Mouse (Mus musculus): ENCODE measurements at regions not wholly inside any gene's neighbourhood (a gene's known extent, or its start where the extent isn't known, plus 50 kb on each side); places are given as distances from the start of the nearest gene placed in this dataset.
A peak's percentile ranks its signal among the peaks of the same experiment; 100 is the strongest.

DNA sequence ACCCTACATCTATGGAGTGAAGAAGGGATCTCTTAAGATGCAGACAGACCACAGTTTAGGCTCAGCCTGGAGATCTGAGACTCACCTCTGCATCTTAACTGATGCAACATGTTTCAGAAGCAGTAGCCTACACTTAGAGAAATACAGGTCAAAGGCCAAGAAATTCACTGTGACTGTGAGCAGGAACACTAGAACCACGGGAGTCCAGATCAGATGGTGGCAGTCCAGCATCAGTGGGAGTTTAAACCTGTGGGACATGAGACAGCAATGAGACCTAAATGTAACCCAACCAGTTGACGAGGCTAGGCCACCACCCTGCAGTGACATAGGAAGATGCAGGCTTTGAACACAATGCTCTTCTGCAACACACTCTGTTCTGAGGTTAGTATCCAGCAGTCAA, 511.1 kb upstream of the Mgmt start:
- no peak for DNase-seq

DNA sequence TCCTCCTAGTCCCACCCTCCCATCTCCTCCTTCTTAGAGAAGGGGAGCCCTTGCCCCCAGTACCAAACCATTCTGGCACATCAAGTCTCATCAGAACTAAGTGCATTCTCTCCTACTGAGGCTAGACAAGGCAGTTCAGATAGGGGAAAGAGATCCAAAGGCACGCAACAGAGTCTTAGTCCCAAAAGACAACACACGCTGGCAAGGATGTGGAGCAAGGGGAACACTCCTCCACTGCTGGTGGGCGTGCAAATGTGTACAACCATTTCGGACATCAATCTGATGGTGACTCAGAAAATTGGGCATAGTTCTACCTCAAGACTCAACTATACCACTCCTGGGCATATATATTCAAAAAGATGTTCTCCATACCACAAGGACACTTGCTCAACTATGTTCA, 506.7 kb upstream of the Mgmt start:
- DNase-seq = no peak

DNA sequence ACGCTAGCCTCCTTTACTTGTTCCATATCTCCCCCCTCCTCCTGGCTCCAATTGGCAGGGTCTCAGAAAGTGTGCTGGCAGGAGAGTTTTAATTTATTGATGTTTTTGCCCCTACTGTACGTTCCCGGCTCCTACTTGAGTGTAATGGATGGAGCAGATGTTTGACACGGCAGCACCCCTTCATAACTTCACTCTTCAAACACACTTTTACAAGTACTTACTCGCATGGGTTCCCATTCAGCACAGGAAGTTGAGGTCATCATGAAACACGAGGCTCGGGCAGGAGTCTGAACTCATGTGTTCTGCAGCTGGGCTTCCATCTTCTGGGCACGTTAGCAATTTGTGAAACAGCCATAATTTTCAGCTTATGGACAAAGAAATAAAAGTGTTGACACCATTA, 504.3 kb upstream of the Mgmt start:
- no peak for DNase-seq

DNA sequence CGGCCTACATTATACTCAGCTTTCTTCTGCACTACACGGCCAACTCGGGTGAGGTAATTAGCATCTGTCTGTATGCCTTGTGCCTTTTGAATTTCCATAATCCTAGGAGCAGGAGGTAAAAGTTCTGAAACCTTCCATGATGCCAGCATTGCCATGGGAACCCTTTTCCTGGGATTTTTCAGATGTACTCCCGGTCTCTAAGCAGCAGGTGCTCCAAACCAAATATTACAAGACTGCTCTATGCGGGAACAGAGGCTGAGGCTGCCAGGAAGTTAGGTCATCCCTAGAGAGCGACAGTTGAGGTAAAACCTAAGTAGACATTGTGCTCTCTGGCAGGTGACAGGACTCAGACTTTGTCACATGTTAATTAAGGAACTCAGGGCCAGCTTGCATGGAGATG, 501.0 kb upstream of the Mgmt start:
- peak; percentile 18 for DNase-seq

DNA sequence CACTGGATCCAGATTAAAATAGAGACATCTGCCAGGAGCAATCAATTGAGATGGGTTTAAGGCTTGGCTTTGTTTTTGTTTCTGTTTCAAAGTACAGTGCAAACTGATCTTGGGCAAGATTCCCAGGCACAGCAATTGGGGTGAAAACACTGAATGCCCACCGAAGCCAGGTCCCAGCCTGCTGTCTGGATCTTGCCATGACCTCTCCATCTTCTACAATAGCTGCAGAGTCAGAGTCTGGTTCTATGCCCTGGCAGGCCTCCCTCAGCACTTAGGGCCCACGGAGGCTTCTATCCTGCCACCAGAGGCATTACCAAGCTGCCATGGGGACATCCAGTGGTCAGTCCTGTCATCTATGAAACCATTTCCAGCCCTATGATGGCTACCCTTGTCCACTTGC, 498.6 kb upstream of the Mgmt start:
- peak; percentile 33 for DNase-seq

DNA sequence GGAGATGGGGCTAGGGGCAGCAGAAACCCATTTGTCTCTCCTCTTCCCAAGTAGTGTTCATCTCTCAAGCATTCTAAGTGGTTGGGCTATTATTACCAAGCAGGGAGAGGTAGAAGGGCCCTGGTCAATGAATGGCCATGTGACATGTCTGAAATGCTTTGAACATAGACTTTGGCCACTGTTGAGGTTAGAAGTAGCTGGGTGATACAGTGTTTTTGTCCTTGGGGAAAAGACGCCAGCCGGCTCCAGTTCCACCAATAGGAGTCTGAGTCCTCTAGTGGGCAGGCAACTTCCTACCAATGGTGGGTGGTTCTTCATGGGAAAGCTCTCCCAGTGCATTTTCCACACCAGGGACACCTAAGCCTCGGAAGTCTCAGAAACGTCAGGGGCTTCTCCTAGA, 497.3 kb upstream of the Mgmt start:
- no peak for DNase-seq

DNA sequence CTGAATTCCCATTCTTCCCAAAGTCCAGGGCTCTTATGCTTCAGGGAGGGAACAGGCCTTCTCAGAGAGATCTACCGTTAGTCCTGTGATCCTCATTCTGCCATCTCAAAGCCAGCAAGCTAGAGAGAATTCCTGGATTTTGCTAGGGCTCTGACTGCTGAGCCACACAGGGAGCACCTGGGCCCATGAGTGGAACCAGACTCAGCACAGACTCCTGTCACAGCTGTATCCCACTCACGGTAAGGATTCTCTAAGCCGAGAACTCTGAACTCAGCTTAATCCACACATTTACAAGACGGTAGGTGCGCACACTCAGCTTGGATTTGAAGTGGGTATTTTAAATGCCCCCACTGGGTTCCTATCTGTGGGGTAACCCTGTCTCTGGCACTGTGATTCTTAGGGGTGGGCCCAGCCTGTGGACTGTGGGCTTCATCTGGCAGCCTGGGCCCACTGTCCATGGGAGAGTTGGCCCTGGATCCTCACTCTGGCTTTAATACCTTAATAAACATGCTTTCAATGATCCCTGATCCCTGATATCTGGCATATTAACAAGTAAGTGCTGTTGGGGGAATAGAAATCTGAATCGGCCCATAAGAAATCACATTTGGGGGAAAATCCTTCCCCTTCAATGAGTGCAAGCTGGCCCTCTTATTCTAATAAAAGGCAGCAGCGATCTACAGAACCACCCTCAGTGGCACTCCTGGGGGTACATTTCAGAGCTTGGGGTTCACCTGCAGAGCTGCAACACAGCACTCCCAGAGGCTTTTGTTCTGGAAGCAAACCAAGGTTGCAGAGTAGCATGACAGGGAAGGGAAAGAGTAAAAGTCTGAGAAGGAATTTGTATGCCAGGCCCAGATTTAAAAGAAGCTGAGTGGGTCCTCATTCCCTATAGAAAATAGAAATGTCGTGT, 491.5 kb upstream of the Mgmt start:
- DNase-seq = no peak

DNA sequence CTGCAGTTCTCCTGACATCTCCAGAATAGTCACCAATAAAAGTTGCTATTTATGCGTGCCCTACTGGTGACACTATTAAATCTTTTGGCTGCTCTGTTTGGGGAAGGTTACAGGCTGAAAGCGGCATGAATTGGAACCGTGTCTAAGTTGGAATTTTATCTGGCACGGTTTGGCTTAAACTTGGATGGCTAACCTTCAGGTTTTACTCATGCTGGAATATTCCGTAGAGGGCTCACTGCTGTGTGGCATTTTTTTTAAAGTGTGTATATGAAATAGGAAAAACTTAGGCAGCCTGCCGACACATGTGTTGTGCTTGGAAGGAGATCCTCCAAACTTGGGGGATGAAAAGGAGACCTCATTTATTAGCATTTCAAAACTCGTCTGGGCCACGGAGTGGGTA, 489.0 kb upstream of the Mgmt start:
- DNase-seq = no peak

DNA sequence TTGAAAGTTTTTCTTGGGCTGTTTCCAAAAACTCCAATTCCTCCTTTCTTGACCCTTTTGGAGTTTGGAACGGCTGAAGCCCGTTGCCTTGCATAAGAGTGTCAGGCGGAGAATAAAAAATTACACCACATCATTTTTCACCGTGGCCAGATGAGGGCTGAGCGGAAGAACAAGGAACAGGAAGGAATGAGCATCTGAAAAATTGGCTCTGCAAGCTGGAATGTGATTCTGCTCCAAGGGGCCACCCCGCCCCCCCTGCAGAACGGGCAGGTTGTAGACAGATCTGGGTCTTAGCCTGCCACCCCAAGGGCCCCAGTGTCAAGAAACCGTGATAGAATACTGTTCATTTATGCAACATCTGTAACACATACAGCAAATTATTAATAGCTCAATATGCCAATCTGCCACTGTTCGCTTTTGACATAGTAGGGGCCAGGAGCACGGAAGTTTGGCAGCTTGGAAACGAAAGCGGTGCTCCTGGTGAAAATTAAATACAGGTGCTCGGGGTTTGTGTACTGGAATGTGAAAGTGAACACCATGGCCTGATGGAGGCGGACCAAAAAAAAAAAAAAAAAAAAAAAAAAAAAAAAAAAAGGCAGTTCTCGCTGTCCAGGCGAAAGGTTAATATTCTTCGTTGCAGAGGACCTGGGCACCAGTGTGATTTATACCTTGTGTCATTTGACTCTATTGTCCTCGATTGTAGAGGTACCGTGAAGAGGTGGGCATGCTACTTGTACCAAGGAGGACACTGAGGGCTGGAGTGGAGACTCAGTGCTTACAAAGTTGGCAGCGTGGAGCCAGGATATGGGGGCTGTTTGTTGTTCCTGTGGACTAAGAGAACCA, 487.9 kb upstream of the Mgmt start:
- DNase-seq = no peak

DNA sequence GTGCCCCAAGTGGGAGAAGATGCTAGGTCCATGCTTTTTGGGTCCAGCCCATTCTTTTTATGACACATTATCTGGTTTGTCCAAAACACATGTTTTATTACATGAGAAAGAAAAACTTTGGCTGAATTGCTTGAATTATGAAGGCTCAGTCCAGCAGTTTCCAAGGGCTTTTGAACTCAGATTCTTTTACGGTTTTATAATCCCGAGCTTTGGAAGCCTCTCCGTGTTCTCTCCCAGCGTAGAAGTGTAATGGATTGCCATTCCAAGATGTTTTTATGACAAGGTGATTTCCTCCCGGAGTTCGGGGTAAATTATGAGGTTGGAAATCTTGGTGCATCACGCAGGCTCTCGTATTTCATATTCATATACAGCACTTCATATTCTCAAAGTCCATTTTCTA, 479.6 kb upstream of the Mgmt start:
- no peak for DNase-seq

DNA sequence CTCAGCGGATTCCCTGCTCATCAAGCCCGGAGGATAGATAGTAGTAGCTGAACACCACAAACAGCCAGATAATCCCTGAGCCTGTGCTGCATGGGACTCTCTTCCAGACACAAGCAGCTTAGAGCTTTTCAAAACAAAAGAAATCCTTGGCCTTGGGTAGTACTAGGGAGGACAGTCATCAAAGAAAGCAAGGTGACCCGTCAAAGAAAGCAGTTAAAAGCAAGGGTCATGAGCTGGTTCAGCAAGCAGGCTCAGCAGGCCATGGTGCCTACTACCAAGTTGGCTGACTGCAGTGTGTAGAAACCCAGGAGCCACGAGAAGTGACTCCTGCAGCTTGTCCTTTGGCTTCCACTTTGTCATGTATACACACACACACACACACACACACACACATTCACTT, 477.1 kb upstream of the Mgmt start:
- DNase-seq = no peak

DNA sequence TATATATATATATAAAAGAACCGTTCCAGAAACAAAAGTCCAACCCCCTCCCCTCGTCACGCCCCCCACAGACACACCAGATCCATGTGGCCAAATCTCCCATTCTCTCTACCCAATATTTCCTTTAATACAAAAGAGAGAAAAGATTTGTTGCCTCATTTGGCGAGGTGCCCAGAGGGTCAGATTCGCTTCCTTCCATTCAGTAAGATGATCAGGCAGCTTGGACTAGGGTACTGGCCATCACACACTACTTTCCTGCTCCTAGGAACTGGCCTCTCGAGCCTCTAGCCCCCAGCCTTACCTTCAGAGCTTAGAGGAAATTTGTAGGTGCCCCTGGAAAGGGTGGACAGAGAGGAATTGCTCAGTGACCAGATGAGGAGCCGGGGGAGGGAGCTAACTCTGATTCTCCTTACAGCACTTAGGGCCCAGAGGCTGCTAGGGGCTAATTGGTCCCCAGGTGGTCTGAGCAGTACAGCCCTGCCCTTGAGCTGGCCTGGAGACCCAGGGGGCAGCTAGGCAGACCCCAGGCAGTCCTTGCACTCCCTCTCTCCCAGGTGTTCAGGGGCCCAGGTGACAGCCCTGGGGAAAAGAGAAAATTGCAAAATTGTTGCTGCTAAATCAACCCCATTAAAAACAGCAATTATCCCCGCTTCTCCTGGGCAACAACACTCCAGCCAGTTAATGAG, 470.4 kb upstream of the Mgmt start:
- DNase-seq = no peak

DNA sequence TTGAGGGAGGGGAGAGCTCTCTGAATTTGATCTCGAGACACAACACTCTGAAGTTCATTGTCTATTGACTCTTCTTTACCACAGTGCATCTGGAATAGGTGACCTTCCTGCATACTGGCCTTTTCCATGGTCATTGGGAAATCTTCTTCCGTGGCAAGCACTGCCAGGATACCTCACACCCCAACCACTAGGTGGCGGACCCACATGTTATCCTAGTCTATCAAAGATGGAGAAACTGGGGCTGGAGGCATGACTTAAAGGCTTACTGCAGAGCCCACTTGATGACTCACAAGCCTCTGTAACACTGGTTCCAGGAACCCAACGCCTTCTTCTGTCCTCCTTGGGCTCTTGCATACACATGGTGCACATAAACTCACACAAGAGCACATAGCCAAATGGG, 467.2 kb upstream of the Mgmt start:
- no peak for DNase-seq

DNA sequence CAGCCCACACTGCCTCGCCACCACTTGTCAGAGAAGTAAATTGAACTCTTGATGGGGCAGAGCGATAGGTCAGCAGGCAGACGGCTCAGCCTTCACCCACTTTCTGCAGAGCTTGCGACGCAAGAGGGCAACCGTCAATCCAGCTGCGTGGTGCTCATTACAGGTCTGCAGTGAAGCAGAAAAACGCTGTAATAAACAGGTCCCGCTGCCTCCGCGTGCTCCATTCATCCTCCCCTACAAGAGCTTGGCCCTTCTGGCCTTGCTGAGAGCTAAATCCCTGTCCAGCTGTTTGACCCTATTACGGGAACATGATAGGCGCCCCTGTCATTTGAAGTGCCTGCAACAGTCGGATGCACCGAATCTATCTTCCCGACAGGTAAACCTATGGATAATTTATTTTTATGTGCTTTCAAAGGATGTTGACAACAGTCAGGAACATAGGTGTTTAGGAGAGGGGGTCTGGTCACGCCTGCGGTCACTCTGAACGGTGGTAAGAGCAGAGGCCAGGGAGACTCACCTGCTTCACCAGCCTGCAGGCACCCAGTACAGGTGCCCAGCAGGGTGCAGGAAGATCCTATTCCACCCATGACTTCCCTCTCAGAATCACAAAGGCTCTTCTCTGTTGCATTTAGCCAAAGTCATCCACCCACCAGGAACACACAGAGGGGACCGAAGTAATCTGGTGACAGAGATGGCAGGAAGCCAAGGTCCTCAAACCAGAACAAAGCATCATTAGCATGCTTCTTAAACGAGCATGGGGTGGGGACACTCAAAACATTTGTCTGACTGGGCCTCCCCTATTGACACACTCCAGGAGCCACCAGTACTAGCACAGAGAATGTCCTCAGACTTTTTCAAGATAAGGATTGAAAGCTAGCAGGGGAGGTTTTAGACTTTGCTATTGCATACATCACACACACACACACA, 464.1 kb upstream of the Mgmt start:
- DNase-seq = no peak

DNA sequence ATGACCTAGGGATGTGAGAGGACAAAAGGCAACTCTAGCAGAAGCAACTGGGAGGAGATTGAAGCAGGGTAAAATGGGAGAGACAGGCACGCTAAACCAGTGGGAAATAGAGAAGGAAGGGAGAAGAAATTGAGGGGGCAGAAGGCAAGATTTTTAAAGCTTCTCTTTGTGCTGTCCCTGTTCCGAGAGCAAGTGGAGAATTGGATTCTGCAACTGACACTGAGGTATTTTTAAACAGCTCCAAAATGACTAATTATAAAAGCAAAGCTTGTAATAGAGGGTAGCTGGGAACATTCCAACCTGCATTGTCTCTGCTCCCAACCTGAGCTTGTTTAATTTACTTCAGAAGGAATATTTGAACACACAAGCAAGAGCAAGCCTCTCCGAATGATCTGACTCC, 460.7 kb upstream of the Mgmt start:
- no peak for DNase-seq

DNA sequence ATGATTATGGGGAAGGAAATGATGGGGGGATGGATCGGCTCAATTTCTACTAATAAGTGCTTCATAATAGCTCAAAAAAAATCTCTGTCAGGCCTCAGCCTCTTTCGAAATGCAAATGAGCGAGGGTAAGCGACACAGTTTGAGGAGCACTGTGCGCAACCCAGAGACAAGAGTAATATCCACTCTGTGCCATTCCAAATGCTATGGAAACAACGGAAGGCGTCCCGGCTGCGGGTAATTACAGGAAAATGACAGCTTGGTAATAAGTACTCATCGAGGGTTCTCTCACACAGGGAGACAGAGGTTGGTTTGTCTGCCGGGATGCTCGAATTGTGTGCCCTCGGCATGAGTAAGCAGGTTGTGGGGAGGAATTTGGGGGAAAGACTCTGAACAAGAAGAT, 459.9 kb upstream of the Mgmt start:
- DNase-seq = peak; percentile 9

DNA sequence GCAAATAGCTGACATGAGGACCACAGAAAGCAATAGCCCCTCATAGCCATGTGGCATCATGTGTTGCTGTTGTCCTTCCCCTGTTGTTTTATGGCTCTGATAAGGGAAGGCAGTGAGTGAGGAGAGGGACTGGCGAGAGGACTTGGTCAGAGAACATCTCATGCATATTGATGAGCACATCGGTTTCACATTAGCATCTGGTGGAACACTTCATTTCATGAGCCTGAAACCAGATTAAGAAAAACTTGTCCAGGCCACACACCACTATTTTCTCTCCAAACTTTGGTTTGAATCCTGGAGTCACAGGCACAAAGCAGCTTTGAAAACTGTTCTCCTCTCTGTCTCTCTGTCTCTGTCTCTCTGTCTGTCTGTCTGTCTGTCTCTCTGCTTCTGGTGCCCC, 451.0 kb upstream of the Mgmt start:
- no peak for DNase-seq

DNA sequence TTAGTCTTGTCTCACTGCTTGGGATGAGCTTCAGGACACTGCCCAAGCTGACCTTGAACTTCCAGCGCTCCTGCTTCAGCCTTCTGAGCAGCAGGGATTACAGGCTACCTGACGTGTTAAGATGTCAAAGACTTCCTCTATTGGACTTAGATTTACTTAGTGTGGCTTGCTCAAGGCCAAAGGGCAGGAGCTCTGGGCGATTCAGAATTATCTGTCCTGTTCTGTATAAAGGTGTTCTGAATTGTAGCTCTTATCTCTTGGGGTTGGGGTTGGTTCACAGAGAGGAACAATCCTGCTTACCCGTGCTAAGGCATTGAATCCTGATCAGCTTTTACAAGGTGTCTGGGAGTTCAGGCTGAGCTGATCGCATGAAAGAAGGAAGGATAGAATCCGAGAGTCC, 449.3 kb upstream of the Mgmt start:
- DNase-seq = no peak

DNA sequence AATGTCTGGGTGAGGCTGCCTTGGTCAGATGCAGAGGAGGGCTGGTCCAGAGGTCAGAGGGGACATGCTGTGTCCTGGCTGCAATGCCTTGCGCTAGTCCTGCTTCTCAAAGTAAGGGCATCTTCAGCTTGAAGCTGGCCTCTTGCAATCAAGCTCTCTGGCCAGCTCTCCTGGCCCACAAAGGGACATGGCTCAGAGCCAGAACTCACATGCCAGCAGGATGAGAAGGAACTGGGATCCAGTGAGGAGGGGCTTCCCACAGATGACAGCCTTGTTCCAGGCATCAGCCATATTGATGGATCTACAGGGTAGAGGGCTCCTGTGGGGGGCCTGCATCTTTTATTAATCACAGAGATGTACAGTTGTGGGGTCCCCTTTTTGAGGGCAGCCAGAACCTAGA, 445.1 kb upstream of the Mgmt start:
- no peak for DNase-seq

DNA sequence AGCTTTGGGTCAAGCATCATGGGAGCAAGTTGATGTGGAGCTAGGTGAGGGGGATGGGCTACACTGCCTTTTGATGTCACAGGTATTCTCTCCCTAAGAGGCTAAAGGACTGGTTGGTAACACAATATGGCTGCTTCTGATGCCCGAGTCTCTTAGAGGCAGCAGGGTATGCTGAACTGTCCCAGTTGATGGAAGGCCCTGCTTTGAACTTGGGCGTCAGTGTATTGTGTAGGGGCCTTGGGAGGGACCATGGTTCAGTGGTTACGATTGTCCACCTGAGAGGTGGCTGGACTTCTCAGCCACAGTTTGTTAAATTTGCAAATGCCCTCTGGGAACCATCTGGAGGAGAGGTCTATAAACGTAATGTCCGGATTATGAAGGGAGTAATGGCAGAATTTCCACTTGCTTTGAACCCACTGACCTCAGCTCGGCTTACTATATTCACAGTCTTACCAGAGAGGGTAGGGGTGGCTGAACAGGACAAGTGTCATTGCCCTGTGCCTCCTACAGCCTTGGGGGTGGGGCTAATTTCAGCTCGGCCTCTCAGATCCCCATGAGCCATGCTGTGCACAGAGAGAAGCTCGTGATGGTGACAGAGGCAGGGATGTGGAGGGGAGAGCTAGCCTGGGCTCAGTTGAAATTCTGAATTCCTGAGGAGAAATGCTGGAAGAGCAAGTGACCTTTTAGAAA, 442.6 kb upstream of the Mgmt start:
- DNase-seq = no peak

DNA sequence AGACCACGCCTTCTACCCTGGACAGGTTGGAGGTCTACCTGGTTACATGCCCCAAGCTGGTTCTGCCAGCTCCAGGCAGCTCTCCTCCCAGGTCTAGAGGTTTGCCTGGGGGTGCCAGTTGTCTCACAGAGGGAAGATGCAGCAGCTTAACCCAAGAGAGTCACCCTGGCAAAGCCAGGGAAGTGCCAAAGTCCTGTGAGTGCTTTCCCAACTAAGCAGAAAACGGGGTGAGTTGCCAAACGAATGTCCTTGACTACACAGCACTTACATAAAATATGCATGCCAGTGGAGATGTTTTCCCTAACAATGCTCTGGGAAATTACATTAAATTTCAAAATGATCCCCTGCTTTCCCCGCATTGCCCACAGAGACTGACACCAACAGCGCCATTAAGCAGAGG, 441.9 kb upstream of the Mgmt start:
- no peak for DNase-seq

DNA sequence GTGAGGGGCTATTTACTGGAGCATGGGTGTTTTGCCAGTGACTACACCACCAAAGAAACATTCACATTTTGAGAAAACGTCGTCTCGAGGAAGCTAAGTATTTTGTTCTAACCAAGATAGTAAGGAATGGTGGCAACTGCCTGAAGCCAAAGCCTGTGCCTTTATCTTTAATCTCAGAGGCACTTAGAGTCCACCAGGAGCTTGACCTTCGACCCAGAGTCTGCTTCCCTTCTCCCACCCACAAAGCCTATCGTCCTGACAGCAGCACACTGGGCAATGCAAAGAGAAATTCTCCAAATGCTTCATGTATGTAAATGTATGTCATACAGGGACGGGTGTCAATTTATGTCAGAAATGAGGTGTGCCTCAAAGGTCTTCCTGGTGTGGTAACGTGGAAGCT, 437.2 kb upstream of the Mgmt start:
- no peak for DNase-seq

Data from layer of hippocampus, adult 9-11 months (tissue).